Mouse (Mus musculus) ES-Bruce4 (cell line): Measurements from ENCODE around the gene BC005561. TPM values are rescaled to one million over a fixed set of nuclear protein-coding genes. Genes with fewer than 3 reads are reported as not detected.
"Not testable (repeated sequence)": the region's sequence is repeated elsewhere in the genome, so short reads cannot be mapped to it uniquely, and the experiment has no call there.

Experiments
- H3K27ac ChIP-seq: 2 replicates; pipeline ENCODE4 v1.5.1; 2012; ENCODE audit warnings: low read length, inconsistent platforms; ENCODE audit not compliant: insufficient read depth
- H3K27me3 ChIP-seq: 2 replicates; pipeline ENCODE4 v1.6.1; 2012; ENCODE audit warnings: mild to moderate bottlenecking, low read length, inconsistent platforms; ENCODE audit not compliant: control insufficient read depth, poor library complexity, insufficient read depth, severe bottlenecking
- H3K36me3 ChIP-seq: 2 replicates; pipeline ENCODE4 v1.6.1; 2012; ENCODE audit warnings: inconsistent platforms, mild to moderate bottlenecking, low read length, moderate library complexity; ENCODE audit not compliant: control insufficient read depth, poor library complexity, insufficient read depth, severe bottlenecking
- H3K4me1 ChIP-seq: one replicate; pipeline ENCODE4 v1.8.1; 2011; ENCODE audit warnings: low read length; ENCODE audit not compliant: control insufficient read depth, insufficient read depth
- H3K4me3 ChIP-seq: 2 replicates; pipeline ENCODE4 v1.5.1; 2011; ENCODE audit warnings: low read depth, mild to moderate bottlenecking, low read length
- H3K9ac ChIP-seq: 2 replicates; pipeline ENCODE4 v1.6.1; 2012; ENCODE audit warnings: low read depth, mild to moderate bottlenecking, inconsistent platforms; ENCODE audit not compliant: poor library complexity, severe bottlenecking
- H3K9me3 ChIP-seq: replicated peaks from 2 replicates; pipeline ENCODE4 v1.6.1; 2012; ENCODE audit warnings: mild to moderate bottlenecking, low read length, inconsistent platforms; ENCODE audit not compliant: control insufficient read depth, poor library complexity, insufficient read depth, severe bottlenecking
- CTCF ChIP-seq: IDR thresholded peaks from one replicate; pipeline ENCODE4 v1.8.1; 2011; ENCODE audit warnings: low read depth, low read length
- EP300 ChIP-seq: IDR thresholded peaks from 2 replicates; pipeline ENCODE4 v1.6.1; 2011; ENCODE audit warnings: low read depth, low read length; ENCODE audit not compliant: insufficient read depth
- POLR2A ChIP-seq: IDR thresholded peaks from one replicate; pipeline ENCODE4 v1.8.1; 2011; ENCODE audit warnings: low read length; ENCODE audit not compliant: insufficient read depth
- polyA plus RNA-seq: library from polyadenylated mRNA; stranded (reverse); fragments of >200 nt; gene quantifications from 2 replicates; pipeline ENCODE4 v1.2.4, GENCODE M21; 2011; ENCODE audit warnings: low read depth; ENCODE audit not compliant: missing spikeins, insufficient read depth, insufficient read length

Gene BC005561
- polyA plus RNA-seq, 1 experiment = 13.7 TPM

DNA sequence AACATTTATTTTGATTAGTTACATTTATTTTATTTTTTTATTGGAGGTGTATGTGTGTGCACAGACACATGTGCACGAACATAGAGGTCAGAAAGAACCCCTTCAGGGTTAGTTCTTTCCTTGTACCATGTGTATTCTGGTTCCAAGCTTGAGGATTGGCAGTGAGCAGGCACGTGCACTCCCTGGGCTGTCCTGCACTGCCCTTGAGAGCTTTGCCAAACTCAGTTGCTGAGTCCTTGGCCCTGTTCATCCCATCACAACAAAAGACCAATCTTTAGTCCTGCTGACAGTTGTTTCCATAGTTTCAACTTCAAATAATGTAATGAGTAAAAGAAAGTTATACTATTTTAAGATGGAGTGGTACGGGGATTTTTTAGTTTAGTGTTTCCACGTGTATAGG, 31.2 kb downstream of the BC005561 start:
- H3K4me1 ChIP-seq = no peaks in the 10 kb centered on the region
- TF ChIP-seq POLR2A (no peak), EP300 (no peak)
- H3K36me3 ChIP-seq = peaks cover 15% of the 10 kb centered on the region
- H3K9me3 ChIP-seq = no peaks in the 10 kb centered on the region
- no peak overlapping the region for H3K9ac ChIP-seq
- H3K27me3 ChIP-seq = no peaks in the 10 kb centered on the region
- no peak overlapping the region for H3K4me3 ChIP-seq
- H3K27ac ChIP-seq = no peak overlapping the region

DNA sequence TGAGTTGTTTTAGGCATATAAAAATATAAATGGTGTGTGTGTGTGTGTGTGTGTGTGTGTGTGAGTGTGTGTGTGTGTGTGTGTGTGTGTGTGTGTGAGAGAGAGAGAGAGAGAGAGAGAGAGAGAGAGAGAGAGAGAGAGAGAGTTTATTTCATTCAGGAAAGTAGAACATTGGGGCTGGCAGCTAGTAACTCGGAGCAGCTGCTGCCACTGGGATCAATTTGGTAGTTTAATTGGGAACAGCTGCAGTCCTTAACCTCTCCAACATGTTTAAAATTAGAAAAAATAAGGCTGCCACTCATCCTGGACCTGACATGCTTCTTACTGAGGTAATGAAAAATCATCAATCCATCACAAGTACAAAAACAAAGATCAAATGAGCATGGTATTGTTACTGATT, 59.9 kb downstream of the BC005561 start:
- H3K36me3 ChIP-seq, H3K4me1 ChIP-seq, H3K4me3 ChIP-seq, H3K27me3 ChIP-seq, H3K9ac ChIP-seq, H3K9me3 ChIP-seq, H3K27ac ChIP-seq: not testable (repeated sequence)

DNA sequence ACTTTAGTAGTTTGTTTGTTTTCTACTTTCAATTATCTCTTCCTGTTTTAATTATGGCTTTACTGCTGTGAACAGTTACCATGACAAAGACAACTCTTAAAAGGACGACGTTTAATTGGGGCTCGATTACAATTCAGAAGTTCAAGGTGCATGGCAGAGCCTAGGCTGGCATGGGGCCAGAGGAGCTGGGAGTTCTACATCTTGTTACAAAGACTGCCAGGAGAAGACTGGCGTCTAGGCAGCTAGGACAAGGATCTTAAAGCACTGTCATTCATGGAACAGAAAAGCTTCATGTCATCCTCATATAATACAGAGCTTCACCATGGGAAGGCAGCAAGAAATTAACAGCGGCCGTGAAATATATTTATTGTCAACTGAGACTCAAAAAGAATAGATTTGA, 62.6 kb downstream of the BC005561 start:
- Histone ChIP-seq H3K4me3 (peak overlapping the region; percentile 32), H3K27me3 (no peaks in the 10 kb centered on the region), H3K36me3 (peaks cover 9% of the 10 kb centered on the region), H3K9me3 (peaks cover 14% of the 10 kb centered on the region; the same call in 1 of the 2 replicates), H3K27ac (no peak overlapping the region), H3K4me1 (no peaks in the 10 kb centered on the region), H3K9ac (peak overlapping the region; percentile 98)
- TF ChIP-seq CTCF (no peak), EP300 (no peak), POLR2A (no peak)

DNA sequence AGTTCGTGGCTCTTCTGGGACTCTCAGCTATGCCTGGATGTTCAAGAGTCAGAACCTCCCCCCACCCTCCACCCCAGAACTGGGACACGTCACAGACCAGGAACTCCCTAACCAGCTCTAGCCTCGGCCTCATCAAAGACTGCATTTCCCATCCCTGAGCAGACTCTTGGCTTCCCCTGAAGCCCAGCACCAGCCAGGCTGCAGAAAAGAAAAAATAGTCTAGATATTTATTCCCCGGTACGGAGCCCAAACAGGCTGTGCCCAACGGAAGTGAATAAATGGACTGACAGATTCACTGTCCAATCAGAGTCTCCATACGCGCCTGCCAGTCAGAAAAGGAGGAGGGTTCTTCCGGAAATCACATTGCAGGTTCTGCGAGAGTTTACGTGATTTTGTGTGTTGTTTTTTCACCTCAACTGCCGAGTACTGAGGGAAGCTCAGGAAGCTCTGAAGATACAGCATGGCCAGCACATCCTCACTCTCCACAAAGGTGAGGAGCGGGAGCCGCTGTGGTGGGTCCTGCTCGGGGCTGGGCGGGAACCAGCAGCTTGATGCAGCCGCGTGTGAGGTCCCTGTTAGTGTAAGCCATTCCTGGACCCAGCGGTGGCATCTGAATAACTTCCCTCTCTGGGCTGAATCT, 63.2 kb downstream of the BC005561 start:
- Histone ChIP-seq H3K9me3 (peaks cover 14% of the 10 kb centered on the region; the same call in 1 of the 2 replicates), H3K9ac (peak overlapping the region; percentile 98), H3K27ac (peak overlapping the region; percentile 89), H3K4me3 (peak overlapping the region; percentile 96)
- H3K4me1 ChIP-seq, H3K36me3 ChIP-seq, H3K27me3 ChIP-seq: not testable (repeated sequence)

Other genes with a start within 250 kb of the BC005561 start
- gene Ibsp, start 209.2 kb upstream of the BC005561 start, polyA plus RNA-seq = not detected in 2 replicates
- not detected in 2 replicates for gene Mepe, start 183.0 kb upstream of the BC005561 start, polyA plus RNA-seq
- 350 and 395 TPM in 2 replicates for gene Spp1, start 73.2 kb upstream of the BC005561 start, polyA plus RNA-seq
- gene Pkd2, start 48.9 kb upstream of the BC005561 start, polyA plus RNA-seq = 21.0 and 23.8 TPM in 2 replicates